Comparison of ENCODE assay signal across 9 mouse cellular contexts in genomic region chr2:60355388-60355683, GRCm38 (mm10). TPM values are rescaled to one million over a fixed set of nuclear protein-coding genes. Genes with fewer than 3 reads are reported as not detected.
A peak's percentile ranks its signal among the peaks of the same experiment; 100 is the strongest.
DNase-seq lines count a peak whose midpoint lies in the region; ATAC-seq lines count a peak whose summit lies in the region.
"Had no signal": no experiment of that assay in that cellular context is flagged by ENCODE, and none has a peak within 500 bp of the region (broad histone marks: within the 10 kb centered on the region; RNA-seq: fewer than 3 reads in every experiment).

No protein-coding gene starts in this region.

- H3K4me2 ChIP-seq in kidney, embryonic 15.5 days, result peak overlapping the region; percentile 34; the same call in 1 of the 2 replicates
- peak overlapping the region; percentile 25; the same call in 1 of the 2 replicates for H3K4me2 ChIP-seq in midbrain, embryonic 11.5 days

- DNase-seq in kidney, postnatal 4 days, result no peak
- peak; percentile 18 for DNase-seq in MN1 (ENCODE audit: low spot score)
- DNase-seq in brain, adult 2 months (ENCODE audit: low read depth, low spot score), result peak; percentile 24
- no peak for DNase-seq in midbrain, embryonic 11.5 days (ENCODE audit: low spot score, missing footprints)
- DNase-seq in frontal cortex, adult 2 months (ENCODE audit: extremely low spot score in 1 of 2, low spot score in 1 of 2), result no peak
- DNase-seq in gastrocnemius, adult 8-10 months (ENCODE audit: low spot score in 2 of 2), result no peak
- DNase-seq: gastrocnemius, postnatal 25 days had no signal

- WGBS in kidney, embryonic 15.5 days, result 32% methylated on average over 3 of the region's 3 CpGs
- WGBS in midbrain, embryonic 11.5 days, result 28% methylated on average over 3 of the region's 3 CpGs

- H3K27ac ChIP-seq in kidney, embryonic 15.5 days, result no peak overlapping the region
- H3K27ac ChIP-seq in midbrain, embryonic 11.5 days (ENCODE audit: low read depth, low read length), result no peak overlapping the region
- H3K27ac ChIP-seq: liver, embryonic 14.5 days had no signal

- H3K4me1 ChIP-seq in kidney, embryonic 15.5 days, result no peaks in the 10 kb centered on the region; the same call in 1 of the 2 replicates
- H3K4me1 ChIP-seq in midbrain, embryonic 11.5 days (ENCODE audit: control insufficient read depth, insufficient read depth, low read length), result no peaks in the 10 kb centered on the region; the same call in 1 of the 2 replicates

- no peaks in the 10 kb centered on the region for H3K27me3 ChIP-seq in kidney, embryonic 15.5 days
- H3K27me3 ChIP-seq in midbrain, embryonic 11.5 days (ENCODE audit: control insufficient read depth, insufficient read depth, low read length), result no peaks in the 10 kb centered on the region

- no peaks in the 10 kb centered on the region for H3K36me3 ChIP-seq in kidney, embryonic 15.5 days
- H3K36me3 ChIP-seq in midbrain, embryonic 11.5 days (ENCODE audit: control insufficient read depth, insufficient read depth, low read length), result no peaks in the 10 kb centered on the region

- ATAC-seq in kidney, embryonic 15.5 days (replicated peaks; ENCODE audit: low FRiP score), result no peak
- ATAC-seq in midbrain, embryonic 11.5 days (ENCODE audit: low FRiP score), result 0 out of 2 replicates have a peak, but pooled peaks have one; percentile 27

- no peaks in the 10 kb centered on the region for H3K9me3 ChIP-seq in kidney, embryonic 15.5 days (replicated peaks)
- no peaks in the 10 kb centered on the region for H3K9me3 ChIP-seq in midbrain, embryonic 11.5 days (ENCODE audit: control insufficient read depth, low read length)

- H3K9ac ChIP-seq in kidney, embryonic 15.5 days, result no peak overlapping the region
- no peak overlapping the region for H3K9ac ChIP-seq in midbrain, embryonic 11.5 days (ENCODE audit: low read length)
- H3K9ac ChIP-seq: liver, embryonic 14.5 days had no signal

- H3K4me3 ChIP-seq in kidney, embryonic 15.5 days (replicated peaks), result no peak overlapping the region
- no peak overlapping the region for H3K4me3 ChIP-seq in midbrain, embryonic 11.5 days (ENCODE audit: low read depth, low read length)

RNA-seq across cellular contexts. Expression of gene Ly75, which starts 27.8 kb away (rescaled TPM):
- polyA plus RNA-seq in kidney, embryonic 15.5 days (2015; fragmentation: Nextera tagmentation; extraction: Ambion mirVana), result 2.8 and 3.5 TPM in 2 replicates
- polyA plus RNA-seq in midbrain, embryonic 11.5 days (2014; fragmentation: Nextera tagmentation; extraction: Ambion mirVana), result 2.0 and 2.3 TPM in 2 replicates
- 1.0 and 1.1 TPM in 2 replicates for polyA plus RNA-seq in frontal cortex, adult 2 months (2012; rRNA removed)
- total RNA-seq in gastrocnemius, adult 8-10 months (2022), result under 1 TPM in 3 of 4 experiments, not detected in 1; 0.04 to 0.08 (median 0.05) TPM

Comparison
In these comparisons a context has a peak if more than half of its experiments do, and no peak if none do; other contexts are left out.
1. DNase-seq: peak in MN1 (single experiment) and brain, adult 2 months (single experiment); none in kidney, postnatal 4 days (0 of 2), midbrain, embryonic 11.5 days (single experiment), frontal cortex, adult 2 months (0 of 2) and gastrocnemius, adult 8-10 months (0 of 2).